ENCODE assay signal across 30 mouse cellular contexts in the genomic region with DNA sequence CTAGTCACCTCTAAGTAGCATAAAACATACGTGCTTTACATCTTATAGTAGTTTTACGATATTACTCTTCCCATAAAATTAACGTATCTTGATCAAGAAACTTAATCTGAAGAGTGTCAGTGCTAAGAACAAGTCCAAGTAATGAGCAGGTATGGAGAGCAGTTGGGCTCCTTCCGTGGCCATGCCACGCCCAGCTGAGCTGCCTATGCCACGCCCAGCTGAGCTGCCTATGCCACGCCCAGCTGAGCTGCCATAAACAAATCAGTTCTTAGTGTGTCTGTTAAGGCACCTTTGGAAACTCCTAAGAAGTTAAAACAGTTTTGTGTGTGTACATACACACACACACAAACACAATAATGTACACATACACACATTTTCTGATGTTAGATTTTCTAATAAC. TPM values are rescaled to one million over a fixed set of nuclear protein-coding genes. Genes with fewer than 3 reads are reported as not detected.
DNase-seq lines count a peak whose midpoint lies in the region; ATAC-seq and TF ChIP-seq lines count a peak whose summit lies in the region.
"Had no signal": no experiment of that assay in that cellular context is flagged by ENCODE, and none has a peak within 500 bp of the region (broad histone marks: within the 10 kb centered on the region; RNA-seq: fewer than 3 reads in every experiment).

No protein-coding gene starts in this region.

- in situ Hi-C loops in CH12.LX (cut with MboI; ENCODE audit: low pct_ligation_motif_present, low pct_unique_long_range_greater_than_20kb, low sequenced_read_pairs): loop anchor here (5.0 to 10.0 kb wide), 2 partner anchors 76 to 218 kb away; no protein-coding TSS in a partner anchor

- no peak overlapping the region for H3K4me3 ChIP-seq in CH12.LX (replicated peaks in 1 of 3; ENCODE audit: low read depth in 2 of 3, low read length in 2 of 3, poor library complexity in 1 of 3)
- no peak overlapping the region for H3K4me3 ChIP-seq in liver, embryonic 11.5 days (ENCODE audit: low read depth, low read length)
- no peak overlapping the region for H3K4me3 ChIP-seq in liver, postnatal 0 days (ENCODE audit: low read depth, low read length)
- no peak overlapping the region for H3K4me3 ChIP-seq in hindbrain, embryonic 13.5 days
- H3K4me3 ChIP-seq in kidney, embryonic 15.5 days (replicated peaks): no peak overlapping the region
- H3K4me3 ChIP-seq: embryonic facial prominence, embryonic 13.5 days; heart, embryonic 15.5 days; left cerebral cortex, adult 2 months; limb, embryonic 15.5 days; midbrain, embryonic 10.5 days; myocyte; neural tube, embryonic 13.5 days had no signal

- H3K9ac ChIP-seq in CH12.LX (ENCODE audit: insufficient read depth, low read depth): no peak overlapping the region
- no peak overlapping the region for H3K9ac ChIP-seq in liver, embryonic 11.5 days (ENCODE audit: low read depth, low read length)
- no peak overlapping the region for H3K9ac ChIP-seq in liver, postnatal 0 days (replicated peaks)
- H3K9ac ChIP-seq in hindbrain, embryonic 13.5 days: no peak overlapping the region
- no peak overlapping the region for H3K9ac ChIP-seq in kidney, embryonic 15.5 days
- H3K9ac ChIP-seq: embryonic facial prominence, embryonic 13.5 days; heart, embryonic 15.5 days; limb, embryonic 15.5 days; neural tube, embryonic 13.5 days had no signal

- no peak for TF ChIP-seq CTCF in CH12.LX (conservative IDR thresholded peaks at IDR 0.05 in 1 of 2, IDR thresholded peaks at IDR 0.05 in 1 of 2; ENCODE audit: low read depth in 2 of 2, low read length in 2 of 2)
- TF ChIP-seq CTCF in liver, postnatal 0 days (IDR thresholded peaks at IDR 0.05; ENCODE audit: low read depth): no peak

- dilution Hi-C loops in CH12.LX (cut with MboI; ENCODE audit: extremely low pct_ligation_motif_present, extremely low pct_unique_long_range_greater_than_20kb, low sequenced_read_pairs): no loop called here

- WGBS in liver, embryonic 11.5 days: 70% methylated on average over 7 of the region's 7 CpGs
- 73% methylated on average over 7 of the region's 7 CpGs for WGBS in liver, postnatal 0 days (ENCODE audit: insufficient replicate concordance)
- WGBS in hindbrain, embryonic 13.5 days: 90% methylated on average over 7 of the region's 7 CpGs
- WGBS in kidney, embryonic 15.5 days: 83% methylated on average over 7 of the region's 7 CpGs

- peaks cover 0 to 15% of the 10 kb centered on the region in 2 experiments for H3K36me3 ChIP-seq in CH12.LX (replicated peaks in 1 of 2; ENCODE audit: control insufficient read depth in 1 of 2, insufficient read depth in 1 of 2, low read length in 1 of 2)
- 0 out of 2 replicates have a peak, but pooled peaks cover 6% of the 10 kb centered on the region for H3K36me3 ChIP-seq in liver, embryonic 11.5 days (ENCODE audit: control insufficient read depth, insufficient read depth, low read length)
- H3K36me3 ChIP-seq in liver, postnatal 0 days (replicated peaks; ENCODE audit: insufficient read depth, low read length): peaks cover 55% of the 10 kb centered on the region
- peaks cover 57% of the 10 kb centered on the region for H3K36me3 ChIP-seq in hindbrain, embryonic 13.5 days
- H3K36me3 ChIP-seq in kidney, embryonic 15.5 days: peaks cover 50% of the 10 kb centered on the region

- no peak overlapping the region for H3K27ac ChIP-seq in CH12.LX (ENCODE audit: insufficient read depth, low read depth)
- no peak overlapping the region for H3K27ac ChIP-seq in liver, embryonic 11.5 days (ENCODE audit: low read depth, low read length)
- no peak overlapping the region for H3K27ac ChIP-seq in liver, postnatal 0 days (ENCODE audit: low read depth)
- H3K27ac ChIP-seq in hindbrain, embryonic 13.5 days: no peak overlapping the region
- H3K27ac ChIP-seq in kidney, embryonic 15.5 days: no peak overlapping the region
- H3K27ac ChIP-seq: embryonic facial prominence, embryonic 13.5 days; heart, embryonic 15.5 days; kidney, postnatal 0 days; left cerebral cortex, adult 2 months; limb, embryonic 15.5 days; midbrain, embryonic 10.5 days; neural tube, embryonic 13.5 days had no signal

- DNase-seq in CH12.LX (ENCODE audit: extremely low read depth): peak; percentile 35
- no peak for DNase-seq in liver, embryonic 11.5 days (ENCODE audit: low spot score)
- DNase-seq in liver, postnatal 0 days: peak; percentile 47
- no peak for DNase-seq in lung, postnatal 25 days (ENCODE audit: low spot score)
- no peak for DNase-seq in gastrocnemius, postnatal 25 days
- DNase-seq: adrenal gland, adult 2 months; cerebellum, adult 11-12 months; gastrocnemius, postnatal 14 days; heart, postnatal 36 days; kidney, adult 11 months; left cerebral cortex, postnatal 4 days; right cerebral cortex, postnatal 4 days; thymus, adult 2 months; thymus, postnatal 4 days had no signal

- TF ChIP-seq EP300 in CH12.LX (IDR thresholded peaks at IDR 0.05; ENCODE audit: low read length): no peak
- TF ChIP-seq EP300 in liver, postnatal 0 days (IDR thresholded peaks at IDR 0.05; ENCODE audit: low read depth): no peak

- no peak overlapping the region for H3K4me2 ChIP-seq in CH12.LX (ENCODE audit: insufficient read depth, low read depth, poor library complexity, severe bottlenecking)
- no peak overlapping the region for H3K4me2 ChIP-seq in liver, embryonic 11.5 days
- no peak overlapping the region for H3K4me2 ChIP-seq in liver, postnatal 0 days (ENCODE audit: low read depth, low read length)
- H3K4me2 ChIP-seq in hindbrain, embryonic 13.5 days: no peak overlapping the region
- no peak overlapping the region for H3K4me2 ChIP-seq in kidney, embryonic 15.5 days
- H3K4me2 ChIP-seq: embryonic facial prominence, embryonic 13.5 days; heart, embryonic 15.5 days; limb, embryonic 15.5 days; neural tube, embryonic 13.5 days had no signal

- H3K9me3 ChIP-seq in CH12.LX (replicated peaks; ENCODE audit: low read length): no peaks in the 10 kb centered on the region
- H3K9me3 ChIP-seq in liver, embryonic 11.5 days (ENCODE audit: control insufficient read depth, low read length): no peaks in the 10 kb centered on the region
- no peaks in the 10 kb centered on the region for H3K9me3 ChIP-seq in liver, postnatal 0 days (ENCODE audit: low read length)
- H3K9me3 ChIP-seq in hindbrain, embryonic 13.5 days: no peaks in the 10 kb centered on the region
- no peaks in the 10 kb centered on the region for H3K9me3 ChIP-seq in kidney, embryonic 15.5 days (replicated peaks)
- H3K9me3 ChIP-seq: embryonic facial prominence, embryonic 13.5 days; heart, embryonic 15.5 days; limb, embryonic 15.5 days; midbrain, embryonic 10.5 days; neural tube, embryonic 13.5 days had no signal

- ATAC-seq in erythroblast, adult 5-6 weeks (replicated peaks; ENCODE audit: low FRiP score, poor library complexity, severe bottlenecking): peak; percentile 97
- peak; percentile 65; the same call in 1 of the 2 replicates for ATAC-seq in liver, embryonic 11.5 days (replicated peaks; ENCODE audit: low FRiP score)
- peak; percentile 64; the same call in 1 of the 2 replicates for ATAC-seq in liver, postnatal 0 days
- no peak for ATAC-seq in hindbrain, embryonic 13.5 days (ENCODE audit: low FRiP score)
- ATAC-seq in kidney, embryonic 15.5 days (replicated peaks; ENCODE audit: low FRiP score): no peak
- ATAC-seq: CD4-positive, CD25-positive, alpha-beta regulatory T cell, adult 4 months; forebrain, embryonic 16.5 days; hindbrain, embryonic 16.5 days; lung, postnatal 0 days; Patski had no signal

- no peak for TF ChIP-seq RAD21 in CH12.LX (IDR thresholded peaks at IDR 0.05; ENCODE audit: low read depth, low read length)

- peaks cover 0 to 23% of the 10 kb centered on the region in 2 experiments; a peak in 2 of 4 replicates for H3K4me1 ChIP-seq in CH12.LX (ENCODE audit: control insufficient read depth in 1 of 2, insufficient read depth in 2 of 2)
- H3K4me1 ChIP-seq in liver, embryonic 11.5 days (replicated peaks; ENCODE audit: control insufficient read depth, insufficient read depth, low read length): no peaks in the 10 kb centered on the region
- peaks cover 5% of the 10 kb centered on the region; the same call in 1 of the 2 replicates for H3K4me1 ChIP-seq in liver, postnatal 0 days (ENCODE audit: insufficient read depth)
- H3K4me1 ChIP-seq in hindbrain, embryonic 13.5 days (replicated peaks): no peaks in the 10 kb centered on the region
- H3K4me1 ChIP-seq in kidney, embryonic 15.5 days: no peaks in the 10 kb centered on the region
- H3K4me1 ChIP-seq: embryonic facial prominence, embryonic 13.5 days; heart, embryonic 15.5 days; limb, embryonic 15.5 days; midbrain, embryonic 10.5 days; neural tube, embryonic 13.5 days had no signal

- TF ChIP-seq POLR2A in CH12.LX (IDR thresholded peaks at IDR 0.05; ENCODE audit: low read depth, low read length): no peak

- no peaks in the 10 kb centered on the region for H3K79me2 ChIP-seq in CH12.LX (replicated peaks; ENCODE audit: control insufficient read depth, extremely low read depth, insufficient read depth, poor library complexity, severe bottlenecking)

- no peaks in the 10 kb centered on the region for H3K27me3 ChIP-seq in CH12.LX (replicated peaks)
- no peaks in the 10 kb centered on the region for H3K27me3 ChIP-seq in liver, embryonic 11.5 days (replicated peaks; ENCODE audit: control insufficient read depth, insufficient read depth, low read length)
- H3K27me3 ChIP-seq in liver, postnatal 0 days (ENCODE audit: insufficient read depth, low read length): no peaks in the 10 kb centered on the region
- no peaks in the 10 kb centered on the region for H3K27me3 ChIP-seq in hindbrain, embryonic 13.5 days
- no peaks in the 10 kb centered on the region for H3K27me3 ChIP-seq in kidney, embryonic 15.5 days
- H3K27me3 ChIP-seq: embryonic facial prominence, embryonic 13.5 days; heart, embryonic 15.5 days; limb, embryonic 15.5 days; neural tube, embryonic 13.5 days; Patski had no signal

RNA-seq across cellular contexts. Expression of a gene that starts 19.8 kb away (rescaled TPM):
- total RNA-seq in CH12.LX (2012; rRNA removed): 2.5 and 3.4 TPM in 2 replicates
- total RNA-seq in CH12.LX (2014; rRNA removed): 4.4 and 5.0 TPM in 2 replicates
- 5.7 and 6.1 TPM in 2 replicates for polyA plus RNA-seq in CH12.LX (2012; ENCODE audit: insufficient read length, low read depth)
- 256 and 272 TPM in 2 replicates for total RNA-seq in erythroblast, adult 5-6 weeks (2015; ENCODE audit: low replicate concordance)
- total RNA-seq in erythroblast, adult 5-6 weeks (2017; ENCODE audit: low replicate concordance): 236 and 255 TPM in 2 replicates
- 28.0 and 35.7 TPM in 2 replicates for polyA plus RNA-seq in liver, embryonic 11.5 days (2014; fragmentation: Nextera tagmentation; extraction: Ambion mirVana)
- polyA plus RNA-seq in liver, postnatal 0 days (2015; fragmentation: Nextera tagmentation; extraction: Ambion mirVana): 29.1 and 30.5 TPM in 2 replicates
- 84.7 and 85.4 TPM in 2 replicates for polyA plus RNA-seq in hindbrain, embryonic 13.5 days (2015; fragmentation: Nextera tagmentation; extraction: Ambion mirVana)
- total RNA-seq in gastrocnemius, postnatal 25 days (2021): 100 to 1,000 TPM; 116 to 123 TPM
- polyA plus RNA-seq in kidney, embryonic 15.5 days (2015; fragmentation: Nextera tagmentation; extraction: Ambion mirVana): 27.0 and 29.5 TPM in 2 replicates

RNA-seq across cellular contexts. Expression of a gene that starts 19.9 kb away (rescaled TPM):
- total RNA-seq in CH12.LX (2012; rRNA removed) (7.7 and 9.7 TPM in 2 replicates), CH12.LX (2014; rRNA removed) (11.4 and 13.5 TPM in 2 replicates)
- 15.0 and 16.7 TPM in 2 replicates for polyA plus RNA-seq in CH12.LX (2012; ENCODE audit: insufficient read length, low read depth)
- 1,139 and 1,320 TPM in 2 replicates for total RNA-seq in erythroblast, adult 5-6 weeks (2015; ENCODE audit: low replicate concordance)
- 1,424 and 1,593 TPM in 2 replicates for total RNA-seq in erythroblast, adult 5-6 weeks (2017; ENCODE audit: low replicate concordance)
- 24.0 and 26.1 TPM in 2 replicates for polyA plus RNA-seq in liver, embryonic 11.5 days (2014; fragmentation: Nextera tagmentation; extraction: Ambion mirVana)
- 17.7 and 22.8 TPM in 2 replicates for polyA plus RNA-seq in liver, postnatal 0 days (2015; fragmentation: Nextera tagmentation; extraction: Ambion mirVana)
- polyA plus RNA-seq in hindbrain, embryonic 13.5 days (2015; fragmentation: Nextera tagmentation; extraction: Ambion mirVana): 15.8 and 18.7 TPM in 2 replicates
- total RNA-seq in gastrocnemius, postnatal 25 days (2021): 10 to 100 TPM; 76.4 to 87.9 TPM
- polyA plus RNA-seq in kidney, embryonic 15.5 days (2015; fragmentation: Nextera tagmentation; extraction: Ambion mirVana): 14.3 and 15.1 TPM in 2 replicates

Comparison
In these comparisons a context has a peak if more than half of its experiments do, and no peak if none do; other contexts are left out.
1. DNase-seq: peak in CH12.LX (single experiment) and liver, postnatal 0 days (single experiment); none in liver, embryonic 11.5 days (single experiment), lung, postnatal 25 days (single experiment) and gastrocnemius, postnatal 25 days (single experiment).
2. ATAC-seq: peak in erythroblast, adult 5-6 weeks (single experiment), liver, embryonic 11.5 days (single experiment) and liver, postnatal 0 days (single experiment); none in hindbrain, embryonic 13.5 days (single experiment) and kidney, embryonic 15.5 days (single experiment).